Mouse (Mus musculus) adrenal gland, adult 2 months (tissue): ENCODE results near the gene Nfxl1. TPM values are rescaled to one million over a fixed set of nuclear protein-coding genes. Genes with fewer than 3 reads are reported as not detected.
"Not testable (repeated sequence)": the region's sequence is repeated elsewhere in the genome, so short reads cannot be mapped to it uniquely, and the experiment has no call there.

Experiments
- DNase-seq: peaks from one replicate; pipeline ENCODE4 v3.0.0; 2021
- long read RNA-seq: library from polyadenylated mRNA; stranded (forward); transcript quantifications from one replicate; pipeline ENCODE4 v2.0.0, GENCODE M21; 2021
- polyA plus RNA-seq: library from polyadenylated mRNA; depleted of rRNA; stranded (reverse); fragments of >200 nt; gene quantifications from 2 replicates; pipeline ENCODE4 v1.2.3, GENCODE M21; 2012; rRNA removed
- total RNA-seq, 2 experiments: library from RNA; stranded (reverse); gene quantifications; 2 replicates each; pipeline ENCODE4 v1.2.3; 2021

The Nfxl1 gene
- total RNA-seq (10 to 100 TPM in 1 of 2 experiments, 1 to 10 TPM in 1; 9.9 to 11.7 TPM), polyA plus RNA-seq (2.7 and 3.7 TPM in 2 replicates)
- long read RNA-seq, transcript Nfxl1-202 (23 exons, 3,712 nt): major isoform, 10 of 11 reads
- long read RNA-seq, partial matches to known transcripts: 0 of 11 reads
- long read RNA-seq, other reads (novel, unspliced or antisense): 0 of 11 reads

GRCm38 (mm10) chr5:72559544-72560049 is at the start of gene Nfxl1:
Nfxl1 (minus strand) TSS chr5:72559684.
- peak; percentile 97 for DNase-seq

- DNase-seq: no peak
Measured at GRCm38 (mm10) chr5:72603138-72603537, 43.7 kb upstream of the Nfxl1 start.

- peak; percentile 76 for DNase-seq
Measured at GRCm38 (mm10) chr5:72601006-72601405, 41.5 kb upstream of the Nfxl1 start.

- DNase-seq: peak; percentile 13
Measured at GRCm38 (mm10) chr5:72587192-72587681, 27.8 kb upstream of the Nfxl1 start, which contains the start of gene Gm5868. Gm5868 (minus strand) TSS chr5:72587551.

- not testable (repeated sequence) for DNase-seq
Measured at GRCm38 (mm10) chr5:72586667-72587191, 27.2 kb upstream of the Nfxl1 start.

- DNase-seq: peak; percentile 17
Measured at GRCm38 (mm10) chr5:72586122-72586521, 26.6 kb upstream of the Nfxl1 start.

GRCm38 (mm10) chr5:72580970-72581332 is 21.5 kb upstream of the Nfxl1 start, which contains the start of gene Zar1:
Zar1 (minus strand) TSS chr5:72581254.
- DNase-seq: not testable (repeated sequence)

- peak; percentile 32 for DNase-seq
Measured at GRCm38 (mm10) chr5:72580088-72580969, 20.8 kb upstream of the Nfxl1 start.

GRCm38 (mm10) chr5:72579599-72579998 is 20.1 kb upstream of the Nfxl1 start:
- DNase-seq: not testable (repeated sequence)

- no peak for DNase-seq
Measured at GRCm38 (mm10) chr5:72565621-72566020, 6.1 kb upstream of the Nfxl1 start.

GRCm38 (mm10) chr5:72563183-72563582 is 3.7 kb upstream of the Nfxl1 start:
- not testable (repeated sequence) for DNase-seq

GRCm38 (mm10) chr5:72560976-72561628 is 1.6 kb upstream of the Nfxl1 start:
- no peak for DNase-seq

GRCm38 (mm10) chr5:72558716-72559526 is 563 bp downstream of the Nfxl1 start:
- DNase-seq: no peak

GRCm38 (mm10) chr5:72556245-72556644 is 3.2 kb downstream of the Nfxl1 start:
- no peak for DNase-seq

GRCm38 (mm10) chr5:72551209-72551608 is 8.3 kb downstream of the Nfxl1 start:
- no peak for DNase-seq

- DNase-seq: peak; percentile 80
Measured at GRCm38 (mm10) chr5:72528896-72529295, 30.6 kb downstream of the Nfxl1 start.

GRCm38 (mm10) chr5:72513808-72514207 is 45.7 kb downstream of the Nfxl1 start:
- DNase-seq: no peak

GRCm38 (mm10) chr5:72505740-72506139 is 53.7 kb downstream of the Nfxl1 start:
- DNase-seq: peak; percentile 10

- no peak for DNase-seq
Measured at GRCm38 (mm10) chr5:72503531-72504523, 55.7 kb downstream of the Nfxl1 start, which contains the start of gene Corin. Corin (minus strand) TSS chr5:72504473.

GRCm38 (mm10) chr5:72502778-72503177 is 56.7 kb downstream of the Nfxl1 start:
- no peak for DNase-seq
